Mouse (Mus musculus): Measurements from ENCODE around the gene Eml3. TPM values are rescaled to one million over a fixed set of nuclear protein-coding genes. Genes with fewer than 3 reads are reported as not detected.
A peak's percentile ranks its signal among the peaks of the same experiment; 100 is the strongest.
"Not testable (repeated sequence)": the region's sequence is repeated elsewhere in the genome, so short reads cannot be mapped to it uniquely, and the experiment has no call there.

Eml3 gene
- total RNA-seq, 2 experiments from 2014 or later = 9.8 to 10.4 TPM

GRCm38 (mm10) chr19:8946929-8947328 lies 17.6 kb downstream of the Eml3 start:
- no peak for DNase-seq (ENCODE audit: low spot score in 2 of 2)

DNA sequence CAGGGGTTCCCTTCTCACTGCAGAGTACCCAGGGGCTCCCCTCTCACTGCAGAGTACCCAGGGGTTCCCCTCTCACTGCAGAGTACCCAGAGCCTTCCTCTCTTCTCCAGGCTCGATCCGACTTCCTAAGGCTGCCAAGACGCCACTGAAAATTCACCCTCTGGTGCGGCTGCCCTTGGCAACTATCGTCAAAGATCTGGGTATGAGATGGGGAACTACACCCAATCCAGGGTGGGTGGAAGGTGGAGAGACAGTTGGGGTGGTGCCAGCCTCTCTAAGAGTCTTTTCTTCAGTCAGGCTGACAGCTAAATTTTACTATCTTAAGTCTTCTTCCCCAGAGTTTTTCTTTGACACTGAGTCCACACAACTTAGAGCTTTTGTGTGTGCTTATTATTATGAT lies 20.8 kb downstream of the Eml3 start:
- no peak for DNase-seq (ENCODE audit: low spot score in 2 of 2)

- no peak for DNase-seq (ENCODE audit: low spot score in 2 of 2)
Measured at GRCm38 (mm10) chr19:8952241-8952640, 22.9 kb downstream of the Eml3 start.

DNA sequence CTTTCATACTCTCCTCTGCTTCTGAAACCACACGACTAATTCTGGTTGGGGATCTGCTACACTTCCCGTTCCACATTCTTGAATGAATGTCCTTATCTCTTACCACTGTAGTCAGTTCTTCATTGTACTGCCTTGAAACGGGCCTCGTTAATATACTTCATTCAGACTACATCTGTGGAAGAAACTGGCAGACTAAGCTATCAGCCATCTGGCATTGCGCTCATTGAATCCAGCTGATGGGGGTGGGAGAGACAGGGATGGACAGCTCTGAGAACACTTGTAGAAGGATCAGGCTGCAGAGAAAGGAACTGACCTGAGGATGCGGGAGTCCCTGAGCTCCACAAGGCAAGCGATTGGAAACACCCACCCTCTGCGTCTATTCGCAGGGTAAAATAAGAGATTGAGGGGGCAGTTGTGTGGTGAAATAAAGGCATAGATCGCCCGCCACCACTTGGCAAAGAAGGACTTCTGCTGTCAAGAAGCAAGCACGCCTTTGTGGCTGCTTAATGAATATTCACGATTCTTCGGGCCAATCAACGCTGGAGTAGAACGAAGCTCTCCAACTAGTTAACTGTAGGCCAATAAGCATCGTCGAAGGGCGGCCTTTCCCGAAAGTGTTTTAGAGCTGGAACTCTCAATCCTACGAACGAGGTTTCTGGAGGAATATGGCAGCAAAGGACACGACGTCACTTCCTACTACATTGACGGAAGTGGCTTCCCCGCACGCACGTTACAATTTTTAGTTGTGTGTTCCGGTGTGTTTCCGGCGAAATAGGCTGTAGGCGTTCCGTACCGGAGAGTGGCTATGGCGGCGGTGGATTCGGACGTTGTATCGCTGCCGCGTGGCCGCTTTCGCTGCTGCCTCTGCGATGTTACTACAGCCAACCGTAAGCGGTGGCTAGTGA lies 24.0 kb downstream of the Eml3 start, which contains the start of gene Tut1:
Gene Tut1 (plus strand): TSS at position 713 of the 905 bp plus-strand sequence.
- peak; percentile 92 to 98 for DNase-seq (ENCODE audit: low spot score in 2 of 2)

- no peak for DNase-seq (ENCODE audit: low spot score in 2 of 2)
Measured at GRCm38 (mm10) chr19:8954171-8954570, 24.8 kb downstream of the Eml3 start.

DNA sequence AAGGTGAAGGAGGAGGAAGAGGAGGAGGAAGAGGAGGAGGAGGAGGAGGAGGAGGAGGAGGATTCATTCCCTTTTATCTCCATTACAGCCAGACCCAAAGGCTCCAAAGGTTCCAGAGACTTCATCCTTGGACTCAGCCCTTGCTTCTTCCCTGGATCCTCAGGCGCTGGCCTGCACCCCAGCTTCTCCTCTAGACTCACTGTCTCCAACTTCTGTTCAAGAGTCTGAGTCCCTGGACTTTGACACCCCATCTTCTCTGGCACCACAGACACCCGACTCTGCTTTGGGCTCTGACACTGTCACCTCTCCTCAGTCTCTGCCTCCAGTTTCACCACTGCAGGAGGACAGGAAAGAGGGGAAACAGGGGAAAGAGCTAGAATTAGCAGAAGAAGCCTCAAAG lies 32.9 kb downstream of the Eml3 start:
- no peak for DNase-seq (ENCODE audit: low spot score in 2 of 2)

GRCm38 (mm10) chr19:8965075-8965474 lies 35.7 kb downstream of the Eml3 start:
- DNase-seq (ENCODE audit: low spot score in 2 of 2) = no peak

GRCm38 (mm10) chr19:8965771-8966170 lies 36.4 kb downstream of the Eml3 start:
- no peak for DNase-seq (ENCODE audit: low spot score in 2 of 2)

DNA sequence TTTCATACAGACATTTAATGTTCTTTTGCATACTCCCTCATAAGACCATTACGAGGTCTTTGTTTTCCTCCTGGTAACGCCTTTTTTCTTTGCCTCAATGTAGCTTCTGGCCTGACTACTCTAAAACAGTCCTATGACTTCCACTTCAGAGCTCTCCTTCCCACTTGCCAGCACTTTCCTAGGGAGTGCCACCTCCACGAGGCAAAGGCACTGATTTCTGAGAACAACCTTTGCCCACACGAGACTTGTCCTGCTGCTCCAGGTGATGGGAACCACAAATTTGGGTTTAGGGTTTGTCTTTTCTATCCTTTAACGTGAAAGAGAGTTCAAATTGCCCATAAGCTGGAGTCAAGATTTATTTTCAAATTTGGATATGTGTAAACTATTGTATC lies 36.8 kb downstream of the Eml3 start:
- no peak for DNase-seq (ENCODE audit: low spot score in 2 of 2)

DNA sequence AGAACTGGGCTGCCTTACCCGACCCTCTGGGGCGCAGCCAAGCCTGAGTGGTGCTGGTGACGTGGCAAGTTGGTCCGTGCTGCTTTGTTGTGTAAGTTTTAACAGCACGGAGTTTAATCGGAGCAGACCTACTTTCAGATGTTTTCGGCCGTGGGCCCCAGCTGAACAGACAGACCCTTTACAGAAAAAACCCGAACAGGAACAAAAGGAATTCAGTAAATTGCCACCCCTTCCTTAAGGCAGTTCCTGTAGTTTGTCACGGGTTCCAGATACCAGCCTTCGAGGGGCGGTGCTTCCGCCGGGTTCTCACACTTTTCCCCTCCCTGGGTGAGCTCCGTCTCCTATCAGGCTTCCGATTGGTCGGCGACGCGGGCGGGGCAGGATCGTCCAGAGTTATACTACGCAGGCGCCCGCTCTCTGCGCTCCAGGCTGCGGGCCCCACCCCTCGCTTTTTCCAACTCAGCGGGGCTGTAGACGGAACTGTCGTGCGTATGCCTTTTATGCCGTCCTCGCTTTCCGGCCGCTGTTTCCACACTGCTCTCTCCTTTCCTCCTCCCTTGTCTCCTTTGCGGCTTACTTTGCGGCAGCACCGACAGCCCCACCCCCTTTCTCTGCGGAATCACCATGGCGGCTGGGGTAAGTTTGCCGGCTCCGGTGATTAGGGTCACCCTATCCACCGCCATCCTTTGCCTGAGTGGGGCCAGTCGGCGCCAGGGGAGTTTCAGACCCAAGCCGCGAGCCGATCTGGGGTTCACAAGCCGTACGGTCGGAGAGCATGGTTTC lies 37.4 kb downstream of the Eml3 start, which contains the start of gene Eef1g:
Gene Eef1g (plus strand): TSS at position 452 of the 783 bp plus-strand sequence.
- DNase-seq (ENCODE audit: low spot score in 2 of 2) = peak; percentile 100

GRCm38 (mm10) chr19:8967373-8967743 lies 38.0 kb downstream of the Eml3 start:
- DNase-seq (ENCODE audit: low spot score in 2 of 2) = no peak

DNA sequence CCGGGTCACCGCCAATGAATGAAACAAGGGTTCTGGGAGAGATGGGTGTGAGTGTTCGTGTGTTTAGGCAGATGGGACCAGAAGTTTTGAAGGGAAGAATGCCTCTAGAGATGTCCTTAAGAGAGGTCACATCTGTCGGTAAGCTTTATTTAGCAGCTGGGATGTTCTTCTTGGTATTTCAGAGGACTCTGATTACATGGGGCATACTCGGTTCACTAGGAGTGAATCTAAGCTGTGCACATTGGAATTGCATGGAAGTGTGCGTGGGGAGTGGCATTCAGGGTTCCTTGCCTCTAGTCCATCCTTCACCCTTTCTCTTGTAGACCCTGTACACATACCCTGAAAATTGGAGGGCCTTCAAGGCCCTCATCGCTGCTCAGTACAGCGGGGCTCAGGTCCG lies 38.5 kb downstream of the Eml3 start:
- no peak for DNase-seq (ENCODE audit: low spot score in 2 of 2)

- DNase-seq (ENCODE audit: low spot score in 2 of 2) = not testable (repeated sequence)
Measured at GRCm38 (mm10) chr19:8972491-8972890, 43.1 kb downstream of the Eml3 start.

DNA sequence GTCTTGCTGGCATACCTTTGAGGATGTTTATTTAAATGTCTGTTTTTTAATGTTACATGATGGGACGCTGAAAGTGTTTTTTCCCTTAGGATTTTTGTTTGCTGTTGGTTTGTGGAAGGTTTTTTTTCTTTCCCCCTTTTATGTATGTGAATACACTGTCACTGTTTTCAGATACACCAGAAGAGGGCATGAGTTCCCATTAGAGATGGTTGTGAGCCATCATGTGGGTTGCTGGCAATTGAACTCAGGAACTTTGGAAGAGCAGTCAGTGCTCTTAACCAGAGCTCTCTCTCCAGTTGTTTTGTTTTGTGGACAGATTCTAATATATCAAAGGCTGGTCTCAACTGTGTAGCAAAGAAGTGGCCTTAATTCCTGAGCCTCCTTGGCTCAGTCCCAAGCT lies 45.3 kb downstream of the Eml3 start:
- no peak for DNase-seq (ENCODE audit: low spot score in 2 of 2)

DNA sequence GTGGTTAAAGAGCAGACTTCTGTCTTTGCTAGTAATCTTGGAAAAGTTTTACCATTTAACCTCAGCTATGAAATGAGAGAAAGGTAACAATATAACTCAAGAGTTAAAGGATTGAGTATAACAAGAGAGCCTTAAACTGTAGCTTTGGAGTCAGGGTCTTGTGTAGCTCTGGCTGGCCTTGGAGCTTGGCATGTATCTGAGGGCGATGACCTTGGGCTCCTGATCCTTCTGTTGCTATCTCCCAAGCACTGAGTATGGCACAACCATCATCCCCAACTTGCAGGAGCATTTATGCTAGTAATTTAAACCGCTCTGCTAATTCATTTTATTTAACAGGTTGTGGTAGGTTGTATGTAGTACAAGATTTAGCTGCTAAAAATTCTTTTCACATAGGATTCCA lies 46.1 kb downstream of the Eml3 start:
- no peak for DNase-seq (ENCODE audit: low spot score in 2 of 2)

DNA sequence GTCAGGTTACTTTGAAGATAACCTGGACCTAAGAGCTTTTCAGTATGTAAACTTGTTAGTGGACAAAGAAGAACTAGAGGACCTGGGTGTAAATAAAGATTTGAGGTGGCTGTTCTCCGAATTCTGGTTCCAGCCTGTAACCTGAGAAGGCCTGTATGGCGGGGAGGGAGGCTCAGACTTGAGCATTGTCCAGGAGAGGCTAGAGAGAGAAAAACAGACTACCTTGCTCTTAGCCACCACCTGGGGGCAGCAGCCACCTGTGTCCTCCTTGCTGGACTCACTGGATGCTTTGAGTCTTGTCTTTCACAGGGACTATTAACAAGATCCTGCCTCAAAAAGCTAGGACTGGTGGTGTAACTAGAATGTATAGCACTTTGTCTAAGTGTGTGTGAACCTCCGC lies 47.2 kb downstream of the Eml3 start:
- DNase-seq (ENCODE audit: low spot score in 2 of 2) = no peak

GRCm38 (mm10) chr19:8980771-8981170 lies 51.4 kb downstream of the Eml3 start:
- no peak for DNase-seq (ENCODE audit: low spot score in 2 of 2)

DNA sequence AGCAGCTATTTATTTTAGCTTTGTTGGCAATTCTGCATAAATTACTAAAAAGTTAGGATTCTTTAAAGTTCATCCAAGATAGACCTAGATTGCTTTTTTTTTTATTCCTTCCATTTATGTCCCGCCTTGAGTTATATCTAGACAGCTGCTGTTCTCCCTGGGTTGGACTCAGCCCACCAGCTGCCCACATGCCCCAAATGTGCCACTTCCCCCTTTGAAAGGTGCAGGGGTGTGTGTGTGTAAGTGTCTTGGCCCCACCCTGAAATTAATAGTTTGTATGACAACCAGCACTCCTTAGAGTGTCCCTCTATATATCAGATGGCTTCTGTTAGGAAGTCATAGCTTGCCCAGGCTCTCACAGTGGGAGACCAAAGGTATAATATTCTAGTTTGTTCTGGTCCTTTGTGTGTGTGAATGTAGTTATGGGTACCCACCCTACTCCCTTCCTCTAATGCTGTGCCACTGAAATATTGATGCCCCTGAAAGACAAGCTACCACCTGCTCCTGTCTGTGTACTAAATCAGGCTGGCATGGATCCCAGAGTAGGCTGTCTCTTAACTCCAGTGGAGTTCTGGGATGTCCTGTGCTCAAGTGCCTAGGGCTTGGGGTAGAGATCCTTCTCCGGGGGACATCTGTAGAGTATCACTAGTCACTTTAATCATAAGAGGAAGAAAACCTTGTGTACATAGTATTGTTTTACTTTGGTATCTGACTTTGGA lies 52.3 kb downstream of the Eml3 start:
- peak in 1 of 2 experiments; percentile 43 for DNase-seq (ENCODE audit: low spot score in 2 of 2)

DNA sequence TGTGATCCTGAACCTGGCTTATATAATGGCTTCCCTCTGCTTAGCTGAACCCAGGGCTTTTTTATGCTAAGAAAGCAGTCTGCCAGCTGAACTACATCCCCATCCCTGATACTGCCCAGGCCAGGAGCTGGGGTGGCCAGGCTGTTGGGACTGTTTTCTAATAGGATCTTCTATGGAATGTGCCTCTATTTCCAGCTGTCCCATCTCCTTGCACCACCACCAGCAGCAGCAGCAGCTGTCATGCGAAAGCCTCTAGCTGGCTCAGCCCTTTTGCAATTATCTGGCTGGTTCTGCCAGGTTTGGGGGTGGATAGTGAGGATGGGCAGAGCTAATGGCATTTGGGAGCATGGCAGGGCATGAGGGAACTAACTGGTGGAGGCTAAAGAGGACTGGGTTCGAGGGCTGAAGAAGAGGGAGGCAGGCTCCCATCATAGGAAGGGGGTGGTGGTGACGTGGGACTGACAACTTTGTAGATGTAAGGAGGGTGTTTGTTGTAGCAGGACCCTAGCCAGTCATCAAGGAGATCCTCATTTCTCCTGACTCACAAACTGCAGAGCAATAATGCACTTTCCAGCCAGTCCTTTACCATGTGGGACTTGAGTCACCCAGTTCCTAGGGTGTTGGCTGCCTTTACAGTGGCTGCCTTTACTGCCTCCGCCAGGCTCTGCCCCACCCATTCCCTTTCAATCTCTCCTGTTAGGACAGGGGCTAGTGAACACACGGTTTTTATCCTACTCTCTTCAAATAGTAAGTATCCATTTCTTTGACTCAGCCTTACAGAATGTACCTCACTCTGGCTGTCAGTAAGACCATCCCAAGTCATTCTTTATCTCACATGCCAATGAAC lies 53.2 kb downstream of the Eml3 start:
- DNase-seq (ENCODE audit: low spot score in 2 of 2) = no peak

DNA sequence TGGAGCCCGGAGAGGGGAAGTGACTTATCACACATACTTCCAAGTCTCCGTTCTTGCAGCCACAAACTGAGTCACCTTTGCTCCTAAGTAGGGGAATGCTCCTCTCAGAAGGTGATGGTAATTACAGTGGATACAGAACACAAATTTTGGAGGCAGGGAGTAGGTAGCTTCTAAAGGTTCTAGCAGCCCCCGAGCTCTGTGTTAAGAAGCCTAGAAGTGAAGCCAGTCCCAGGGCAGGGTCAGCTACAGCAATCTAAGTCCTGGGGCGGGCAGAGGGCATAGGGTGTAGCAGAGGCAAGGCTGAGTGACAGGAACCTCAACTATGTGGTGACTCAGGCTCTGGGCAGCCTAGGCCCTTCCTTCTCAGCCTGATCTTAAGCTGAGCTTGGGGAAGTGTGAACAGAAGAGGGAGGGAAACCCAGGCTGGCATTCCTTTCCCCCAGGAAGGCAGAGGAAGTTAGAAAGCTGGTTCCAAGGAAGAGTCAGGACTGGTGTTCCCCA lies 53.8 kb downstream of the Eml3 start:
- DNase-seq (ENCODE audit: low spot score in 2 of 2) = no peak

Measured in layer of hippocampus, adult 18-20 months (tissue).